Mouse (Mus musculus) olfactory bulb, adult 2 months (tissue): ENCODE results near the gene Gm4952.

Experiments
- CTCF ChIP-seq: fragments of 200-500 bp; IDR thresholded peaks from 2 replicates; pipeline ENCODE4 v1.5.1; 2012; ENCODE audit warnings: low read depth, mild to moderate bottlenecking, low read length, moderate library complexity; ENCODE audit not compliant: insufficient read depth
- POLR2A ChIP-seq: fragments of 200-500 bp; IDR thresholded peaks from 2 replicates; pipeline ENCODE4 v1.6.1; 2012; ENCODE audit warnings: mild to moderate bottlenecking, low read depth, low read length, moderate library complexity; ENCODE audit not compliant: insufficient read depth

DNA sequence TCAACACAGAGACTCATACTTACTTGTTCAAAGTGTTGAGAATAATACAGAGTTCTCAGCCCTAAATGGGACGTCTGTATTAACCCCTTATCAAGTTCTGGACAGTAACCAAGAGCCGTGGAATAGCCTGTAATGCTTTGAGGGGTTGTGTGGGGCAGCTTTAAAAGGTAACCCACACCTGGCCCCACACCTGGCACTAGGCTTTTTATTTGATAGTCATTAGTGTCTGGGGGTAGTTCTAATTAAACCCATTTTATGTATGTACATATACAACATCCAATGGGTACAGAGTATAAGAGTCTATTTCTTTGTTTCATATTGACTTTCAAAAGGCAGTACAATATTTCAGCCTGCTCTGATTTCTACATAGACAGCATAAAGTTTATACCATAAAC is 4.6 kb upstream of the Gm4952 start:
- TF ChIP-seq CTCF (no peak), POLR2A (no peak)
